Mouse (Mus musculus) layer of hippocampus, adult 6 months (tissue): Measurements from ENCODE around the gene Pkp3. TPM values are rescaled to one million over a fixed set of nuclear protein-coding genes. Genes with fewer than 3 reads are reported as not detected.

Experiments
- long read RNA-seq, 2 experiments: library from polyadenylated mRNA; unstranded; transcript quantifications; one replicate each; pipeline ENCODE4 v2.0.0; 2019 to 2020
- polyA plus RNA-seq: library from polyadenylated mRNA; unstranded; fragments of <200 nt; fragmentation: Nextera tagmentation; gene quantifications from 2 replicates; pipeline ENCODE4 v1.2.3, GENCODE M21; 2021

Pkp3 gene
- polyA plus RNA-seq: 0.25 and 0.46 TPM in 2 replicates
- long read RNA-seq, experiment 1, partial matches to known transcripts: 0 of 1 reads
- long read RNA-seq, experiment 1, other reads (novel, unspliced or antisense): 0 of 1 reads
- long read RNA-seq, experiment 2: 0 reads

DNA sequence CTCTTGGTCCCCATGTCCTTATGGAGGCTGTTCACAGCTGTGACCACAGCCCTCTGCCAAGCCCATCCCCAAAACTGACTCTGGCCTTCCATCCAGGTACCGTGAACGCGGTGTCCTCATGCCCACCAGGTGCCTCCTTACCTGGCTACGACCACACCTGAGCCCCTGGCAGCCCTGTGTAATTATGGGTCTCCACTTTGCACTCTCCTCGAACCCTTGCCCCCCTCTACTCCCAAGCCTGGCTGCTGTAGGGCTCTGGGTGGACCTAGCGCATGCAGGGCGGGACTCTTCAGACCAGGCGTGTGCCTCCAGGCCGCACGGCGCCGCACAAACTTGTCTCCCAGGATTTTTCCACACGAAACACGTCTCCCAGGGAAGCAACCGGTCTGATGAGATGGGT lies at the start of gene Pkp3:
Pkp3 (plus strand) TSS at position 378 of the 400 bp plus-strand sequence.

DNA sequence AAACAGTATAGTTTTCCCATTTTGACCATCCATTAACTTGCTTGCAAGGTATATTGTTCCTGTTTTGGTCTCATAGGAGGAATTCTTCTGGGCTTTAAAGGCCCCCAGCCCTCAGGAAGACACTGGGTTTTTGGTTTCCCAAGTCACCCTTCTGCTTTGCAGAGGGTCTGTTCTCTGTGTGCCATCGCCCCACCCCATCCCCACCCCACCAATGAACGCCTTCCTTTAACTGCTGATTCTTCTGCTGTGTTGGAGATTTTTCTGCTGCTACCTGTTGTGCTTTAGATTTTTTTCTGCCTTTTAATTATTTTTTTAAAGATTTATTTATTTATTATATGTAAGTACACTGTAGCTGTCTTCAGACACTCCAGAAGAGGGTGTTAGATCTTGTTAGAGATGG lies 49.2 kb upstream of the Pkp3 start, which contains the start of gene Gm17387:
Gm17387 (plus strand) TSS at position 301 of the 400 bp plus-strand sequence.

DNA sequence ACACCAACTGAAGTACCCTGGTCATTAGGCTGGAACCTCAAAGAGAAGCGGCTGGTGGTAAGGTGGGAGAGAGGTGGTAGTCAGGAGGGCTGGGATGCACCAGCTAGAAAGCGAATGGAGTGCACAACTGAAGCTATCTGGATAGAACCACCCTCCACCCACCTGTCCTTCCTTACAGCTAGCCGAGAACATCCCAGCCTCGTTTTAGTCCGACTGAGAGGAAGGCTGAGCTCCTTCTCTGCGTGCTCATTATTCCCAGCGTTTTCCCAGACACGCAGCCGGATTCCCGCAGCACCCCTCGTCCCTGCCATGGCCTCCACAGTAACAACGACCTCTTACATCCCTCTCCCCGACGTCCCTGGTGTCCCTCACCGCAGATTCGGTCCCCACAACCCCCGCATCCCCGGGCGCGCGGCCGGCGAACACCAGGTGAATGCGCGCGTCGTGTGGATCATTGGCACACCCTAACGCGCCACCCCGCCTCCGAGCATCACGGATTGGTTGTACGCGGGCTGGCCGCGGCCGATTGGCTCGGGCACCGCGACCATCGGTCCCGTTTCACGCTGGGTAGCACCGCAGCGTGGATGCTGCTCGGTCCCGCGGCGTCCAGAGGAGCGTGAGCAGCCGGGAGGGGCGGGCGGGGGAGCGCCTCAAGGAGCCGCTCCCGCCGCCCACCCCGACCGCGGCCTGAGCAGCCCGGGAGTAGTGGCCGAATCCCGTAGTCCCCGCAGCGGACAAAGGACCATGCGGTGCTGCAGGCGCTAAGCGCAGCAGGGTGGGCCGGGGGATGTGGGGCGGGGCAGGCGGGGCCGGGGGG lies 17.4 kb upstream of the Pkp3 start, which contains the start of gene B4galnt4:
B4galnt4 (plus strand) TSS at position 679 of the 817 bp plus-strand sequence.

DNA sequence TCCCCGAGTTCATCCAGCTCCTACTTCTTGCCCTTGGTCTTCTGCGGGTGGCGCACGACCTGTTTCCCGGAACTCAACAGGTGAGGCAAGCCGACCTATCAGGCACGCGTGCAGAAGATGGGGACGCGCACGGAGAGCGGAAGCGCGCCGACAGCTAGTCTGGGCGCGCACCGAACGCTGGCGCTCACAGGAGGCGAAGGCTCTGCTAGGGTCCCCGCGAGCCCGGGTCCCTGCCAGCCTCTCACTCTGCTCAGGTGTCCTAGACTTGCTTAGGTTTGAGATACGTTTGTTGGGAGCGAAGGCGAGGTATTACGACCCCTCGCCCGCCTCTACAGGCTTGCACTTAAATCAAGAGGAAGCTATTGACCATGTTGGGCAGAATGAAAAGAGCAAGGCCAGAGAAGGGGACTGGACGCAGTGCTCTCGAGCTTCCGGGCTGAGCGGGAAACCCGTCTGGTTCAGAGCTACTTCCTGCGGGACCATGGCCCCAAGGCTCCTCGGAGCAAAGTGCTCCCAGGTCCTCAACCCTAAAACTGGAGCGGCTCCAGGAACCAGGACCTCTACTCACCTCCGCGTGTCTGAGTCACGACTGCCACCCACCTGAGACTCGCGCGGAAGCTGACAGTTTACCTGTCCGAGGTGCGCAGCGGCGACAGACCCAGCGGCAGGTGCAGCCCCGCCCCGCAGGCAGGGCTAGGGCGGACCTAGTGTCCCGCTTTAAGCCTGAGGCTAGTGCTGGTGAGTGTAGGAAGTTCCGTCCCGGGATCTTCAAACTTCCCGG lies 22.1 kb downstream of the Pkp3 start, which contains the start of gene Sigirr:
Sigirr (minus strand) TSS at position 662 of the 781 bp plus-strand sequence.

DNA sequence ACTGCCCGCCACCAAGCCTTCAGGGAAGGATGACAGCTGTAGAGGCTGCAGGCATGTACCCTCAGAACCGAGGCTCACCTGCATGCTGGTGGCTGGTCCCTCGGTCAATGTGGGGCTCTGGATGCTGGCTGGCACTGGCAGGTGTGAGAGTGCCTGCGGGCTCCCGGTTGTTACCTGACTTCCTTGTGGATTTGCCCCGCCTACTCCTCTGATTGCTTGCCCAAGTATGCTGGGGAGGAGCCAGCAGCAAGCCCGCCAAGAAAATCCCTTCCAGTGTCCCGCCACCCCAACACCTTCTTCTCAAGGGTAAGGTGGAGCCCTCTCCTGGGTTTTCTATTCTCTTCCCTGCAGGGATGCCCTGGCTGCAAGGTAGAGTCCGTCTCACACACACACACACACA lies 39.6 kb downstream of the Pkp3 start, which contains the start of gene Ano9:
Ano9 (minus strand) TSS at position 171 of the 400 bp plus-strand sequence.

DNA sequence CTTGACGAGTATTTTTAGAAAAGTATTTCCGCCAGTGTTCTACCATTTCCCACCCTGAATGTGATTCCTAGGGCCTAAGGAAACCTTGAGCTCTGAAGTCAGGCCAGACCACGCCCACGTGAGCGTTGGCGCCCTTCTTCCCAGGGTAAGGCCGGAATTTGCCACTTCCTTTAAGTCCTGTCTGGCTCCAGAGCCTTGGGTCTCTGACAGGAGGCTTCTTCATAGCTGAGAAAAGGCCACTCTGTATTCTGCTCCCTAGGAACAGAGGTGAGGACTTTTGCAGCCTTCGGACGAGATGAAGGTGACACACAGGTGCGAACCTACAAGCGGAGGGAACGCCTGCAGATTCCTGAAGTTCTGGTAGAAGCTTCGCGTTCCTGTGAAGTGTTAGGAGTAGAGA lies 44.2 kb downstream of the Pkp3 start, which contains the start of gene Ptdss2:
Ptdss2 (plus strand) TSS at position 138 of the 400 bp plus-strand sequence.

Other genes with a start within 250 kb of the Pkp3 start
- 2.4 and 3.5 TPM in 2 replicates for gene Urah, start 243.2 kb upstream of the Pkp3 start, polyA plus RNA-seq
- gene Scgb1c1, start 232.7 kb upstream of the Pkp3 start, polyA plus RNA-seq: 0.82 TPM in 1 of 2 replicates, not detected in the other
- not detected in 2 replicates for gene Odf3, start 230.4 kb upstream of the Pkp3 start, polyA plus RNA-seq
- 3.0 TPM in 1 of 2 replicates, not detected in the other for gene Gm45785, start 221.9 kb upstream of the Pkp3 start, polyA plus RNA-seq
- 52.9 and 59.6 TPM in 2 replicates for gene Ric8a, start 221.3 kb upstream of the Pkp3 start, polyA plus RNA-seq
- gene Bet1l, start 220.6 kb upstream of the Pkp3 start, polyA plus RNA-seq: 72.6 and 88.5 TPM in 2 replicates
- gene Psmd13, start 196.2 kb upstream of the Pkp3 start, polyA plus RNA-seq: 96.9 and 105 TPM in 2 replicates
- gene Sirt3, start 195.9 kb upstream of the Pkp3 start, polyA plus RNA-seq: 114 and 117 TPM in 2 replicates
- gene Cox8b, start 177.8 kb upstream of the Pkp3 start, polyA plus RNA-seq: 2.6 and 126 TPM in 2 replicates
- gene Nlrp6, start 157.3 kb upstream of the Pkp3 start, polyA plus RNA-seq: 0.16 and 0.31 TPM in 2 replicates
- 1.6 and 2.2 TPM in 2 replicates for gene Pgghg, start 136.8 kb upstream of the Pkp3 start, polyA plus RNA-seq
- not detected in 2 replicates for gene Ifitm5, start 127.9 kb upstream of the Pkp3 start, polyA plus RNA-seq
- gene Gm45717, start 122.3 kb upstream of the Pkp3 start, polyA plus RNA-seq: not detected in 2 replicates
- gene Ifitm2, start 122.2 kb upstream of the Pkp3 start, polyA plus RNA-seq: 51.2 and 53.5 TPM in 2 replicates
- gene Ifitm1, start 111.0 kb upstream of the Pkp3 start, polyA plus RNA-seq: 4.4 and 5.5 TPM in 2 replicates
- 59.4 and 78.8 TPM in 2 replicates for gene Ifitm3, start 67.4 kb upstream of the Pkp3 start, polyA plus RNA-seq
- 0.31 TPM in 1 of 2 replicates, not detected in the other for gene Ifitm6, start 60.3 kb upstream of the Pkp3 start, polyA plus RNA-seq
- not detected in 2 replicates for gene Gm17387, start 49.1 kb upstream of the Pkp3 start, polyA plus RNA-seq
- 16.5 and 19.8 TPM in 2 replicates for gene B4galnt4, start 17.1 kb upstream of the Pkp3 start, polyA plus RNA-seq
- gene Sigirr, start 22.4 kb downstream of the Pkp3 start, polyA plus RNA-seq: 1.5 and 1.6 TPM in 2 replicates
- 0.04 TPM in 1 of 2 replicates, not detected in the other for gene Ano9, start 39.6 kb downstream of the Pkp3 start, polyA plus RNA-seq
- 38.2 and 41.7 TPM in 2 replicates for gene Ptdss2, start 44.2 kb downstream of the Pkp3 start, polyA plus RNA-seq
- 64.0 and 68.9 TPM in 2 replicates for gene Rnh1, start 94.6 kb downstream of the Pkp3 start, polyA plus RNA-seq
- gene Hras, start 115.8 kb downstream of the Pkp3 start, polyA plus RNA-seq: 44.0 and 48.3 TPM in 2 replicates
- gene Lrrc56, start 115.9 kb downstream of the Pkp3 start, polyA plus RNA-seq: 3.0 and 3.7 TPM in 2 replicates
- gene Lmntd2, start 135.9 kb downstream of the Pkp3 start, polyA plus RNA-seq: 0.19 TPM in 1 of 2 replicates, not detected in the other
- gene Rassf7, start 137.6 kb downstream of the Pkp3 start, polyA plus RNA-seq: 2.4 and 2.5 TPM in 2 replicates
- gene Phrf1, start 150.6 kb downstream of the Pkp3 start, polyA plus RNA-seq: 21.3 and 23.3 TPM in 2 replicates
- gene Irf7, start 188.3 kb downstream of the Pkp3 start, polyA plus RNA-seq: 2.7 TPM in 2 replicates
- 0.06 TPM in 1 of 2 replicates, not detected in the other for gene Cdhr5, start 198.6 kb downstream of the Pkp3 start, polyA plus RNA-seq
- 0.67 and 0.82 TPM in 2 replicates for gene Sct, start 200.9 kb downstream of the Pkp3 start, polyA plus RNA-seq
- 0.09 and 0.15 TPM in 2 replicates for gene Drd4, start 213.8 kb downstream of the Pkp3 start, polyA plus RNA-seq
- gene Deaf1, start 249.5 kb downstream of the Pkp3 start, polyA plus RNA-seq: 65.4 and 72.8 TPM in 2 replicates
- 32.9 and 33.3 TPM in 2 replicates for gene Tmem80, start 249.5 kb downstream of the Pkp3 start, polyA plus RNA-seq